Mouse (Mus musculus): ENCODE measurements at regions not wholly inside any gene's neighbourhood (a gene's known extent, or its start where the extent isn't known, plus 50 kb on each side); places are given as distances from the start of the nearest gene placed in this dataset.

DNA sequence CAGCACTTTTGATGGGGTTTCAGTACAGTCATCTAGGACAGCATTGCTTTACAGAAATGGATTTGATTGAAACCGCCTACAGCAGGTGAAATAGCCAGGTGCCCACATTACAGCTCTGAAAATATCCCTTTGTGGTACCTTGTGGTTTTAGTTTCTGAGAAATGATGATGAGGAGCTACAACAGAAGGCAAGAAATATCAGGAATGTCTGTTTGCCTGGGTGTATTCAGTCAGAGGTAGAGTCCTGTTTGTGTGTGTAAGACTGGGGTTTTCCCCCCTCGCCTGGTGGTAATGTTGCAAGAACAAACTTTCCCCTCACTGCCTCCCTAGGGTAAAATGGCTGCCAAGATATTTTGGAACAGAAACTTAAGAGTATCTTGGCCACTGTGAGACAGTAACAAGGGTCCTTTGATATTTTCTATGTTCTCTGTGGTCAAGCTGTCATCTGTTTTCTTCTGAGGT, 82.4 kb upstream of the Cdkn2b start:
- no peak for DNase-seq

DNA sequence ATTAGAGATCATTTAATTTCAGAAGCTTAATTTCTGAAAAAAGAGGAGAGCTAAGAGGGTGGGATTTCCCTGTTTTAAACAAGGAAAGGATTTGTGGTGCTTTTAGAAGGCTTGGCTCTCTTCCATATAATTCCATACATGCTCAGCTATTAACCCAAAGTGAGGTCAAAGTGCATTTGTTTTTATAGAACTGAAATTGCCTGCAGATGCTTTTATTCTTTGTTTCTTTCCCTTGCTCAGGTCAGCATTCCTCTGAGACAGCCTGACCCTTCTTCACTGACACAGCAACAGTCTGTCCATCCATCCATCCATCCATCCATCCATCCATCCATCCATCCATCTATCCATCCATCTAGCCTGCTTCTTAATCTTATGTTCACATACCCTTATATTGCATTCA, 82.0 kb upstream of the Cdkn2b start:
- no peak for DNase-seq

DNA sequence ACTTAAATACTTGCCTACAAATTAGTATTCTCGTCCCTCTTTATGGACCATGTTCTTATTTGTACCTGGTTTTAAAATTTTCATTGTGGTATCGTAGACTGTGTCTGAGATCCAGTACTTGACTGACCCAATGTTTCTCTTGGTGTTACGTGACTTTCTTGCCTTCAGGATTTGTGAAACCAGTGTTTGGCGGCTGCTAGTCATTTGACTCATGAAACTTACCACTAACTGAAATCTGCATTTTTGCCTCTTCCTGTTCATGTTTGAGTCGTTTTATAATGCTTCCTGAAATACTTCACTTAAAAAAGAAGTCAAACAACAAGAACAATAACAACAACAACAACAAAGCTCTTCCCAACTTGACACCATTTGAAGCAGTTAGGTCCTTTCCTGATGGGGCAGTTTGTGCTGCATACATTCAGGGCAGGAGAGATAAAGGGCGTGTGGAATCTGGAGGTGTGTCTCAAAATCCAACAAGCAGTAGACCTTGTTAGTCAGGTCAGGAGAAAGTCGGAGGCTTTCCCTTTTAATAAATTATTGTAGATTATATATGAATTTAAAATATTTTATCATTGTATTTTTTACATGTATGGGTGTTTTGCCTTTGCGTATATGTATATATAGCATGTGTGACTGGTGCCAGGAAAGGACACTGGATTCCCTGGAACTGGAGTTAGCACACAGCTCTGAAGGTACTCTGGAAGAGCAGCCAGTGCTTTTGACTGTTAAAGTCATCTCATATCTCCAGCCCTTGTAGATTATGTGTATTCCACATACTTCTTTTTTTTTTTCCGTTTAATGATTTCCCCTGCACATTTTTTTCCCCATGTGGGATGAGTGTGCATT, 80.8 kb upstream of the Cdkn2b start:
- no peak for DNase-seq

DNA sequence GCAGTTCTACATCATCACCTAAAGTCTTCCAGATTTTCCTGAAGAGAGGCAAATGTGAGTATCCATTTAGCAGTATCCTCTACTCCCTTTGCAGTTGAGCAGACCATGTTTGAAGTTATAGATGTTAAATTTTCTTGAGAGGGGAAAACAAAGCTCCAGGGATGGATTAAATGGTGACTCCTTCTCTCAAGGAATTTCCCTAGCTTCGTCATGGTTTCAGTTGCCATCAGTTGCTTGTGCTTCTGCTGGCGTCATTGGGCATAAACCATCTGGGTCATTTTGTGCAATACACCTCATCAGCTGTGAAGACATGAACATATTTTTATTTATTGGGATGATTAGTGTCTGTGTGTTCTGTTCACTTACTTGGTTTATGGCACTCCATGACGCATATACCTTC, 72.7 kb upstream of the Cdkn2b start:
- DNase-seq, result no peak

DNA sequence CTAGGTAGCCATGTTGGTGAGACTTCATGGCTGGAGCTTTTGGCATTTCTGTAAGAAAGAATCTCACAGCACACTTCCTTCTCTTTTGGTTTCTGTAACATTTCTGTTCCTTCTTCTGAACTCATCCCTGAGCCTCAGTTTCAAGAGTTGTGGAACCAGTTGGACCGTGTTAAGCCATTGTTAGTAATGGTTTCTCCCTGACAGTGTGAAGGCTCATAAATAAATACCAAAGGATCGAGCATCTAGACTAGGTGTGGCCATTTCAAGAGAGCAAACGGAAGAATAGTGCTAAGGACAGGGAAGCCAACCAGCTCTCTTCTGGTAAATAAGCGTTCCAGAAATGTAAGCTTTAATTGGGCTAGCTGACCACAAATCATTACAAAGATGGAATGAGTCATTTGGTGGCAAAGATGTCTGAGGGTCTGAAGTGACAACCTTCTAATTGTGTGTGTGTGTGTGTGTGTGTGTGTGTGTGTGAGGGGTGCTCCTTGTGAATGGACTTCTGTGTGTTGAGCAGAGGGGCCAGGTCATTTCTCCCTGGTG, 71.7 kb upstream of the Cdkn2b start:
- DNase-seq, result no peak

DNA sequence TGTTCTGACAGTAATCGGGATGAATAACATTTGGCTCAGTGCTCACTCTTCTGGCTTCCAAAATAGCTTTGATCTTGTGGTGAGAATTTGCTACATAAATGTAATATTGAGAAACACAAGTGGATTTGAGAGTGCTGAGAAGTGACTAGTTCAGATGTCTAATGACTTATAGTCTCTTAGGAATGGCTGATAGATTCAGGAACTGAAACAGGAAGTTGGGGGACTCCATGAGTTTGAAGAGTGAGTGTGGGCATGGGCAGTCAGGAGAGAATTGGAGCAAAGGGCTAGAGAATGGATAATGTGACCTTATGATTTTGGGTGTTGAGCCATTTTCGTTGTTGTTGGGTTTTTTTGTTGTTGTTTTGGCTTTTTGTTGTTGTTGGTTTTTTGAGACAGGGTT, 70.9 kb upstream of the Cdkn2b start:
- no peak for DNase-seq

DNA sequence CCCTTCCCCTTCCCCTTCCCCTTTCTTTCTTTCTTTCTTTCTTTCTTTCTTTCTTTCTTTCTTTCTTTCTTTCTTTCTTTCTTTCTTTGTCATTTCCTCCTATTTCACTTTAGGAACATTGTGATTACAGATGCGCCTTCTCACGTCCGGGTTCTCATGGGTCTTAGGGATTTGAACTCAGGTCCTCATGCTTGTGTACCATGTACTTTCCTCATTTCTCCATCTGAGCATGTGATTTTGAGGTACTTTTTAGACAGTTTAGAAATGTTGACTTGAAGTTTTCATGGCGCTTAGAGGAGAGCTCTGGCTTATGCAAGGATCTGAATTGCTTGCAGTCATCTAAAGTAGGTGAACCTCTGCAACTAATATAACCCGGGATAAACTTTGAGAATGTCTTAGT, 70.2 kb upstream of the Cdkn2b start:
- no peak for DNase-seq

DNA sequence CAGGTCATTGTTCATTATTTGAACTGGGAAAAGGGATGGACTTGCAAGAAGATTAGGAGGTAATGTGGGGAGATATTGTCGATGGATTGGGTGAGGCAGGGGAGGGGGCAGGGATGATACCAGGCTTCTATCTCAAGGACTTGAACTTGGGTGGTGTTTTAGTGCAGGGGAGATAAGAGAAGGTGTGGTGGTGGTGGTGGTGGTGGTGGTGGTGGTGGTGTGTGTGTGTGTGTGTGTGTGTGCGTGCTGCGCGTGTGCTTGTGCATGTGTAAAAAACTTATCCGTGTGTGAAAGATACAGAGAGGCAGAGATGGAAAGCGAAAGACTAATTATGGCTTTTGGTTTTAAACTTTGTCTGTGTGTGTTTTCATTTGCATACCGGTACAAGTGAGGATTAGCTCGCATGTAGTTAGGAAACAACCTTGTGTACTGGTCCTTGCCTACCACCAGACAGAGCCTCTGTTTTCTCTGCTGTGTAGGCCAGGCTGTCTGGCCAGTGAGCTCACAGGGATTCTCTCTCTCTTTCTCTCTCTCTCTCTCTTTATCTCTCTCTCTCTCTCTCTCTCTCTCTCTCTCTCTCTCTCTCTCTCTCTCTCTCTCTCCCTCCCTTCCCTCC, 69.6 kb upstream of the Cdkn2b start:
- no peak for DNase-seq

DNA sequence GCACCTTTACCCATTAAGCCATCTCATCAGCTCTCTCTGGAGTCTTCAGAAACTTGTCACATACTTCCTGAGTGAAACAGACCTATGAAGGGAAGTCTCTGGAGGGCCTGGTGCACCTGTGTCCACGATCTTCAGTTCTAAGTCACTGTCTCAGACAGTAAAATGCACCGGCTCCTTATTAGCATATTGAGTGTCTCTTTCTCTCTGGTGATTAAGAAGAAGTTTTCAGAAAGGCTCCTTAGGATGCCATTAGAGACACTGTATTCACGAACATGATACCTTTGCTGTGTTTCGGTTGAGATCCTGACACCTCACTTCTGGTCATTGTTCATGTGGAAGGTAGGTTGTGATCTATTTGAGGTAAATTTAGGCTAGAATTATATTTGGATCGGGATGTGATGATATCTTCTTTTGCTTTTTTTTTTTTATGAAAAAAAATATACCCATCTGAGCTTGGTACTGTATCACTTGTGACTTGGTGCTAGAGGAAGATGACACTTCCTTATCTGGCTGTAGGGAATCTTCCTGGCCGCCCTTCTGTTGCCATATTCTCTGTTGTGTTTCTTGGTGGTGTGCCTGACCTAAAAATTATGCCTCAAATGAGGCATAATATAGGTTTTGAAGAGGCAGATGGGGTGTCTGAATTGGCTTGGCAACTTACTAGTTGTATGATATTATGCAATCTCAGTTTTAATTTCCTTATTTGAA, 68.9 kb upstream of the Cdkn2b start:
- no peak for DNase-seq

DNA sequence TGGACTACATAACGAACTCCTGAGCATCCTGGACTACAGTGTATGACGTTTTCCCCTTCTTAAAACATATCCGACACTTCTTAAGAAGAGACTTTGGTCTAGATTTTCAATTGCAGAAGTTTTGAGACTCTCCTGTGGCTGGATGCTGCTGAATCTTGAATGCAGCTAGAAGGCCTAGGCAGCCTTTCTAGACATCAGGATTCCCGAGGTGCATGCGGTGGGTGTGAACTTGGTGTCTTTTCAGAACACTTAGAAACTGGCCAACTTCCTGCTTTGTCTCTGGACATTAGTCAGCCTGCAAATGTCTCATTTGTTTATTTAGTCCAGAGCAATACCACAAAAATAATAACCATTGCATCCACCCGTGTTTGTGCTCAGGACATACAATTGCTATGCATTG, 61.8 kb upstream of the Cdkn2b start:
- no peak for DNase-seq

DNA sequence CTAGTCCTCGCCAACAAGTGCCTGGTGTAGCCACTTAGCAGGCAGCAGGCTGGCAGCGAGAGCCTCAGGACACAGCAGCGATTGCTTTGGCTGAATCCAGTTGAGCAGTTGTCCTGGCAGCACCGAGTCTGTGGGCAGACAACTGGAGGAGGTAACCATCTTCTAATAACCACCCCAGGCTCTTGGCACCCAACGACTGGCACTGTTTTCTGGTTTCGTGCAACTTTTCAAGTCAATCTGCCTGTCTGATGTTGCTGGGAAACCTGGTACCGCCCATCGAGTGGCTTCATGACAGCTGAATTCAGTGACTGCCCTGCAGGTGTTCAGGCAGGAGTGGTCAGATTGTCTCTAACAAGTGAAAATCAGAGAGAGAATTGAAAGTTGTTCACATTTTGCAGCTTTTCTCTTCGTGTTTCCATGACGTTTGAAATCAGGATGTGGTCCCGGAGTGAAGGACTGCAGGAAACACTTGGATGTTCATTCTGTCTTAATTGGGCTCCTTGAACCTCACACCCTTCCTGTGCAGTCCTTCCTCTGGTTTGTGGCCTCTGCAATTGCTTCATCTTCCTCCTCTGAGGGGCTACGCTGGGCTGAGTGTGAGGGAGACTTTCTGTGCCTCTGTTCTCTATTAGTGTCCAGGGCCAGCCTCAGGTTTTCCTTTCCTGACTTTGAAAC, 58.1 kb upstream of the Cdkn2b start:
- no peak for DNase-seq

DNA sequence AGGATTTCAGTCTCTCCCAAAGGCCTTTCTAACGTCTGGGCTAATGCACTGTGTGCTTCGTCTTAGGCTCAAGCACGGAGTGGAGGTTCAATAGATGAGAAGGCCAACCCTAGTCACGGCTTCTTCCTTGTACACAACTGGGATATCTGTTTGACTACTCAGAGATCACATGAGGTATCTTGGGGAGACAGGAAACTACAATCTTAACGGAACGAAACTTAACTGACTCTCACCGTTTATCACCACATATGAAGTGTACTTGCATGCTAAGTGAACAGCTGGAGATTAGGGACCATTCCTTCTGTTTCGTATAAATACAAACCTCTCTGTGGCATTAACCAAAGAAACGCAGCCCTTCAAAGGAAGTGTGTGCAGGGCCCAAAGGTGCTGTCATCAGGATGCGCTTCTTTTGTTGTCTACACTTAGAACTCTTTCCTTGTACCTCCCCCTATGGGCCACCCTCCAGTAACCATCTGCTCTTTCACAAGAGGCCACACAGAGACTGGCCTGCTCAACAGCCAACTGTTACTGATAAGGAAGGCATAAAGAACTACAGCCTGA, 55.8 kb upstream of the Cdkn2b start:
- DNase-seq, result no peak

DNA sequence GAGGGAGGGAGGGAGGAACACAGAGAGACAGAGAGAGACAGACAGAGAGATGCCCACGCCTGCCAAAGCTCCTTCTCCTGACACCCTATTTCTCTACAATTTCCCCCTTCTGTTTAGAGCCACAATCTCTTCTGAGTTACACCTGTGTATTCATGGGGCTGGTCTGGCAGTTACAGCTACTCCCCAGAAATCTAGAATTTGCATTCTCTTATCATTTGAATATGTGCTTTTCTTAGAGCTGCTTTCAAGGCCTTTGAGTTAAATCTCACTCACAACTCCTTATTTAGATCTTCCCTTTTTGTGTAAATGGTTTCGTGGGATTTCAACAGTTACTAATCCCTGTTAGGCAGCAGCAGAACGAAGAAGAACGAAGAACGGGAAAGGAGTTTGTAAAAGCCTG, 55.0 kb upstream of the Cdkn2b start:
- no peak for DNase-seq

DNA sequence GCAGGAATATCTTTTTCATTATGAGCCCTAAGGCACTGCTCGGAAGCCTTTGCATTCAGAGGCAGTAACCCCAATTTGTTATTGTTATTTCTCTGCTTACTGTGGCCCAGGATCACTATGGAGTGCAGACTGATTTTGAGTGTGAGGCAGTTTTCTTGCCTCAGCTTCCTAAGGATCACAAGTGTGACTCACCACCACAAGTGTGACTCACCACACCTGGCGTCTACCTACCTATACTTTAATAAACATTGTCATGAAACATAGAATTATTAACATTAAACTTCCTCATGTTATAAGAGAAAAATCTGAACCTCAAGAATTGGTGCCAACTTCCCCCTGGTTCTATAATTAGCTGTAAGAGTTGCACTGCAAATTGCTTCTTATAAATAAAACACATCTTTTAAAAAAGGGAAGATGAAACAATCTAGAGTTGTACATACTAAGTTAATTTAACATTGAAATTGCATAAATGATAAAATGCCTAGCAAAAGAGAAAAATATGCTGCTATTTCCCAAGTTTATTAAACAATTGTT, 52.4 kb upstream of the Cdkn2b start:
- DNase-seq, result no peak

DNA sequence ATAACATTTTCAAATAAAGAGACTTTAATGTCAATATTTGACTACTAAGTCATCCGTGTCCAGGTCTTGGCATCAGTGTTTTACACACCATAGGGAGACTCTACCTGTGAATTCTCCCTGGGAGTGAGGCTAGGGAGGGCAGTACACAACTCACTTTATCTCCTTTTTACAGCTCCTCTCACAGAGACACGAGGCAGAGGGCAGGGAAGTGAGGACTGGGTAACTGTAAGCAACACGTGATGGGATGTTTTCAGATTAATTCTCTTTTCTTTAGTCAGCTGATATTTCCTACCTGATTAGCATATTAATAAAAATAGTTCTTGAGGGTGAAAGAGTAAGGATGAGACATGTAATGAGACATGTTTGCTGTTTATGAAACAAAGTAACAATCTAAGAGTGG, 51.8 kb upstream of the Cdkn2b start:
- no peak for DNase-seq

DNA sequence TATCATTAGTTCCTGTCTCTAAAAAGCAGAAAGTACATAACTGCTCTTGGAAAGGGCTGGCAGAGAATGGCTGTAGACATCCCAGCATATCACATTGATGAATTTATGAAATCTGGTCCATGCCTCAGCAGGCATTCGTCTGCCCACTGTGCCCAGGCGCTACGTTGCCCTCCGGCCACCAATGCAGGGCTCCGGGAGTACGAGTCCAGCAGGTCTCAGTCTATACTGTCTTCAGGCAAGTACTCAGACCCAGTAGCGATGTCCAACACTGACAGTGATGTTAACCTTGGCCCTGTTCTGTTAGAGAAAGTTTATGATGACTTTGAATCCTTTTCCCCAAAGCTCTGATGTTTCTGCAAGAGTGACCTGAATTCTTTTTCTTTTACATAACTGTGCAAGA, 50.5 kb upstream of the Cdkn2b start:
- DNase-seq, result no peak
